Mouse (Mus musculus): ENCODE results near the gene Mapk1ip1.

Mapk1ip1 gene

DNA sequence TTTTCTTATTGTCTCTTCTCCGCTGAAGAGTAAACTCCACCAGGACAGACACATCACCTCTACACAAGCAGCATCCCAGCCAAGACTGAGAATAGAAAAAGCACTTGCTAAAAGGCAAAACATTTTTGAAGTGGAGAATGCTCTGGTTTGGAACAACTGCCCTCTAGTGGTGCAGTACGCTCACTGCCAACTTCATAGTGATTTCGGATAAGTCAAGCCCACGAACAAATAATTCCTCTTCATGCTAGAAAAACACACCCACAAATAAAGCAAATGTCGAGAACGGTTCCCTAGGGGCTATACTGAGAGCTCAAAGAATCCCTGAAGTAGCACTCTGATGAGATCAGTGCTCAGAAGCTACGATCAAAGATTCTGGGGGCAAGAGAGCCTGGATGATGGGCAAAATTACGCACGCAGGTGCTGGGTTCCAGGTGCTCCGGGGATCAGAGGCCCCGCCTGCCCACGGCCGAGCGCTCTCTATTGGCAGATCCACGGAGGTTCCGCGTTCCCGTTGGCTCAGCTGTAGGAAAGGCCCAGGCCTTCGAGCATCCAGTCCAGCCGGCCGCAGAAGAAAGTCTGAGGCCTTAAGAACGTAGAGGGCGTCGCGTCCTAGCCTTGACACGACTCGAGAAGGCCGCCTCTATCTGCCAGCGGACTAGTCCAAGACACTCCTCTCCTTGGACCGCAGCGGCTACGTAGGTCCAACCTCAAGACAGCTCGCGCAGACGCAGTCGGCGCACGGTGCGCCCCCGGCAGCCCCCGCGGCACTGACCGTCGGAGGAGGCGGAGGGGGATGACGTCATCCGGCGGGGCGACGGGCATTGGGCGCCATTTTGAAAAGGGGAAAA is at the start of gene Mapk1ip1, which contains the start of gene Ppp2r2d:
Mapk1ip1 (minus strand) TSS at position 730 of the 848 bp plus-strand sequence.
Ppp2r2d (plus strand) TSS at position 536 of the 848 bp plus-strand sequence.
- peak; percentile 97 for DNase-seq (ENCODE audit: low spot score)

- DNase-seq (ENCODE audit: low spot score) = no peak
Measured at GRCm38 (mm10) chr7:138885365-138886289, 39.6 kb upstream of the Mapk1ip1 start.

DNA sequence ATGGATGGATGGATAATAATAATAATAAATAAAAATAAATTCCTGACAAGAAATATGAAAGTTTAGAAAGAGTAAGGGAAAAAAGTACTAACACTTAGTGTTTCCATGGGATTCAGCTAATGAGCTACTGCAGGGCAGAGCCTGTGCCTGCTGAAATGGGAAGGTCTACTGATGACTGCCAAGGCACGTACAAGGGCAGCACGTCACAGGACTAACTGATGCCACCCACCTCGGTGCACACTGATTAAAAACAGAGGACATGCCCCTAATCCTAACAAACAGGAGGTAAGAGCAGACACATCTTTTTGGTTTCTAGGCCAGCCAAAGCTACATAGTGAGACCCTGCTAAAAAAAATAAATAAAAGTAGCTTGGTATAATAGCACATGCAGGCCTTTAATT is 37.7 kb upstream of the Mapk1ip1 start:
- no peak for DNase-seq (ENCODE audit: low spot score)

- DNase-seq (ENCODE audit: low spot score) = no peak
Measured at GRCm38 (mm10) chr7:138875031-138875430, 29.0 kb upstream of the Mapk1ip1 start.

GRCm38 (mm10) chr7:138872956-138873355 is 26.9 kb upstream of the Mapk1ip1 start:
- DNase-seq (ENCODE audit: low spot score) = no peak

GRCm38 (mm10) chr7:138868316-138868715 is 22.2 kb upstream of the Mapk1ip1 start:
- DNase-seq (ENCODE audit: low spot score) = no peak

- DNase-seq (ENCODE audit: low spot score) = no peak
Measured at GRCm38 (mm10) chr7:138867286-138867685, 21.2 kb upstream of the Mapk1ip1 start.

- no peak for DNase-seq (ENCODE audit: low spot score)
Measured at GRCm38 (mm10) chr7:138864776-138865175, 18.7 kb upstream of the Mapk1ip1 start.

GRCm38 (mm10) chr7:138863950-138864572 is 18.0 kb upstream of the Mapk1ip1 start:
- no peak for DNase-seq (ENCODE audit: low spot score)

DNA sequence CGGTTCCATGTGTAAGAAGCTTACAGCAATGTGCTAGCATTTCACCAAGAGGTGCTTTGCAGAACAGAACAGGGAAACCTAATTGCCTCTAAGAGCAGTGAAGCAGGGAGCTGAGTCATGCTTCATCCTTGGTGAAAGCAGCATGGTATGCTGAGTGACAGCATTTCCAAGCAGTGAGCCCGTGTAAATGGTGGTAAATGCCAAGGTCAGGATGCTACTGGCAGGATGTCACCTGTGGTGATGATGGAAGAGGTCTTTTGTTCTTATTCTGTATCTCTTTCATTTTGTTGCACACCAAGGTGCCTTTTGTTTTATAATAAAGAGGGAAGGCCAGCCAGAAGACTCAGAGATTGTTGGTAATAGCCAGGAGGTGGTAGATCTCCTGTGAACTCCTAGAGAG is 10.6 kb upstream of the Mapk1ip1 start:
- no peak for DNase-seq (ENCODE audit: low spot score)

GRCm38 (mm10) chr7:138854201-138854600 is 8.1 kb upstream of the Mapk1ip1 start:
- no peak for DNase-seq (ENCODE audit: low spot score)

DNA sequence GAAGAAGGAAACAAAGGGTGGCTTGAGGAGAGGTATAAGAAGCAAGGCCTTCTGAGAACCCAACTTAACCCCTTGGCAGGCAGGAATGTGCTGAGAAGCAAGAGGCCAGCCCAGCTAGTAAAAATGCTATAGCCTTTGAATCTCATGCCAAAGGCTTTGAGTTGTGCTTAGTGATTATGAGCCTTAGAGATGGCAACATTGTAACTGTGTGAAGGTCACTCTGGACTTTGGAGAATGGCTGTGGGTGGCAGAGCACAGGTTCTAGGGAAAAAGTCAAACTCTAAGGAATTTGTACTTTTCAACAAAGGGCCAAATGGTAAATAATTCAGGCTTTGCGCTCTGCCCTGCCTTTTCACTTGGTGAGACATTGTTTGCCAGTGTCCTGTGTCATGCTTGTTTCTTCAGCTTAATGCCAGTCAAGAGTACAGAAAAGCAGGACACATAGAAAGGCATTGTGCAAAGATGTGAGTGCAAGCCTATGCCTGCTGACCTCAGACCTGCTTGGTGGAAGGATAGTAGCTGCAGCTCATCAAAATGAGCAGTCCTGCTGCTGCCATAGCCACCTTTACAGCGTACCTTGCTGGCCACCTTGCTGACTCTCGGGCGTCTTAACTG is 7.5 kb upstream of the Mapk1ip1 start:
- no peak for DNase-seq (ENCODE audit: low spot score)

GRCm38 (mm10) chr7:138850083-138850482 is 4.0 kb upstream of the Mapk1ip1 start:
- no peak for DNase-seq (ENCODE audit: low spot score)

DNA sequence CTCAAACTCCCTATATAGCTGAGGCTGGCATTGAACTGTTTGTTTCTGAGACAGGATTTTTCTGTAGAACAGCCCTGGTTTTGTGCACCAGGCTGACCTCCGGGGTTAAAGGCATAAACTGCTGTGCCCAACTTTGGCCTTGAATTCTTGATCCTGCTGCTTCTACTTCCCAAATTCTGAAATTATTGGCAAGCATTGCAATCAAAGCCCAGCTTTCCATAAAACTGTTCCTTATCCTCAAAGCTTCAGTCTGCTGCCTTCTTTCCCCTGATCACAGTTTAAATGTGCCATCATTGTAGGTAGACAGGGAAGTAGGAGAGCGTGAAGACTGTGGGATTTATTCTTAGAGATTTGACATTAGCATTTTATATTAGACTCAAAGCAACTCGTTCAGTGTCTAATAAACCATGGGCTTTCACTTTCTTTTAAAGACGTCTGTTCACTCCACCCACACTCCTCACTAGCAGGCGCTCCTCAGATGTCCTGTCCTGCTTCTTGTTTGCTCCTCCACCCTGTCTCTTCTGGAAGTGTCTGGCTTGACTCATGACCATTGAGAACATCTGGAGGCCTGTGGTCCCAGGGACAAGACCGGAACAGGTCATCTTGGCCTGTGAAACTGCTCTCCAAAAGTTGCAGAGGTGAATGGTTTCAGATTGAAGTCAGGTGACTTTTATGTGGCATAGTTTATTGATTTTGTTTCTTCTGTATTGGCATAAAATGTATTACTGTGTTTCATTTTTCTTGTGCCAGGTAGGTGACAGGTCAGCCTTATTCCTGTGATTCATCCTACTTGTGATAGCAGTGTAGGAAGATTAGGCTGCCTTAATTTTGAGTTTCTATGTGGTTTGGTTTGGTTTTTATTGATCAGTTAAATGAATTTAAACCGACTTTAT is 2.2 kb upstream of the Mapk1ip1 start:
- DNase-seq (ENCODE audit: low spot score) = no peak

DNA sequence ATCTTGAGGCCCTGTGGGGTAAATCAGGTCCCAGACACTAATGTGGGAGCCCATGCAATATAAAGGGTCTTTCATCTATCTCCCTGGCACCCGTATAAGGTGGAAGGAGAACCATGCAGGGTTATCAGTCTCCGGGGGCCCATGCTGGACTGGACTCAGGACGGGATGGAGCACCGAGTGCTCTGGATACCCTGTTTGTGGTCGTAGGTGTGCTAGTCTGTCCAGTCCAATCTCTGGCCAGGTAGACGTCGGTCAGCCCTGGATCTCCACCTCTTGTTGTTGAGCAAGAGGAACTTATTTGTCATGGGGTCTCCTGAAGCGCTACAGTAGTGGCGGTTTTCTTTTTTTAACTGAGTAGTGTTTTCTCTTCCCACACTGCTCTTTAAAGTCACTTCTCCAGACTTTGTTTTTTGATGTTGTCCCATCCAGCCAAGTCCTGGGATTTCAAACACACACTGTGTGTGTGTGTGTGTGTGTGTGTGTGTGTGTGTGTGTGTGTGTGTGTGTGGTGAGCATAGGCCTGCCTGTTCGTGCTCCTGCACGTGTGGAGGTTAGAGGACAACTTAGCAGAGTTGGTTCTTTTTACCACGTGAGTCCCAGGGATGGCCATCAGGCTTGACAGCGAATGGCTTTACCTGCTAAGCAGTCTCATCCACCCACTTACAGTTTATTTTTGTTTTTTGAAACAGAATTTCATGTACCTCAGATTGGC is 1.4 kb upstream of the Mapk1ip1 start:
- no peak for DNase-seq (ENCODE audit: low spot score)

DNA sequence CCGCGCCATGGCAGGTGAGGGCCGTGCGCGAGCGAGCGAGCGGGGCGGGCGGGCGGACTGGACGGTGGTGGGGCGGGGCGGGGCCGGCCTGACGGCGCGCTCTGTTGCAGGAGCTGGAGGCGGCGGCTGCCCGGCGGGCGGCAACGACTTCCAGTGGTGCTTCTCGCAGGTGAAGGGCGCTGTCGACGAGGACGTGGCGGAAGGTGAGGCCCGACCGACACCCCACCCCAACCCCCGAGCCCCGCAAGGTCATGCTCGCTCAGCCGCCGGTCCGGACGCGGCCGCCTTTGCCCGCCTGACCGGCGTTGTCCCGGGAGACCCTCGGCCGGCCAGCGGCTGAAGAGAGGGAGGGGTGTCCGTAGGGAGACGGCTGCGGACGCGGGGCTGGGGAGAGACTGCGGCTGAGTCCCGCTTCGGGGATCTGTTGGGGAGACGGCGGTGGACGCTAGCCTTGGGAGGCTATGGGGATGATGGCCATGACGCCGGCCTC is 474 bp upstream of the Mapk1ip1 start:
- no peak for DNase-seq (ENCODE audit: low spot score)

DNA sequence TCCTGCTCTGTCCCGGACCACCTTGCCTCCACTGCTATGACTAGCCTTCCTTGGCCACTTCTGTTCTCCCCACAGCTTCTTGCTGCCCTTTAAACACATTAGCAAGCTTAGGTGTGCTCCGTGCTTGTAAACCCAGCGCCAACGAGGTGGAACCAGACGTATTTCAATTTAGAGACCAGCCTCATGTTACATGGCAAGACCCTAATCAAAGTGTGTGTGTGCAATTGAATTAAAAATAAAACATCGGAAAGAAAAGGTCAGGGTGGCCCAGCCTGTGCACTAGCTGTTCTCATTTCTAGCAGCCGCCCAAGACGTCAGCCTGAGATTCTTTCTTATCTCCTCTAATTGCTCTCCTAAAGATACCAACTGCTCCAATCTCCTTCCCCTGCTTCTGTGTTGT is 962 bp downstream of the Mapk1ip1 start:
- no peak for DNase-seq (ENCODE audit: low spot score)

DNA sequence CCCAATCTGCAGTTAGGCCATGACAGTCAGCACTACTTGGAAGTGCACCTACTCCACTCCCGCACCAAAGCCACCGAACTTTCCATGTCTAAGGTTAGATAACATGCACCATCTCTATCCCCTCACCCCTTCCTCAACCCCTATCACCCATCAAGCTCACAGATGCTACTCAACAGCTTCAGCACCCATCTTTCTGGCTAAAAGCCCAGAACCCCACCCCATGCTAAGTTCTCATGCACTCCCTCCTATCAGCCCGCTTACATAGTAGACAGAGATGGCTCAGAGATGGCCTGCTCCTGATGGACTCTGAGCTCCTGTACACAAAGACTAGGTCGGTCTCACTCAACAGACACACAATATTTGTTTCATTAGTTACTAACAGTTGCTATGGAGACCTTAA is 2.7 kb downstream of the Mapk1ip1 start:
- DNase-seq (ENCODE audit: low spot score) = no peak

DNA sequence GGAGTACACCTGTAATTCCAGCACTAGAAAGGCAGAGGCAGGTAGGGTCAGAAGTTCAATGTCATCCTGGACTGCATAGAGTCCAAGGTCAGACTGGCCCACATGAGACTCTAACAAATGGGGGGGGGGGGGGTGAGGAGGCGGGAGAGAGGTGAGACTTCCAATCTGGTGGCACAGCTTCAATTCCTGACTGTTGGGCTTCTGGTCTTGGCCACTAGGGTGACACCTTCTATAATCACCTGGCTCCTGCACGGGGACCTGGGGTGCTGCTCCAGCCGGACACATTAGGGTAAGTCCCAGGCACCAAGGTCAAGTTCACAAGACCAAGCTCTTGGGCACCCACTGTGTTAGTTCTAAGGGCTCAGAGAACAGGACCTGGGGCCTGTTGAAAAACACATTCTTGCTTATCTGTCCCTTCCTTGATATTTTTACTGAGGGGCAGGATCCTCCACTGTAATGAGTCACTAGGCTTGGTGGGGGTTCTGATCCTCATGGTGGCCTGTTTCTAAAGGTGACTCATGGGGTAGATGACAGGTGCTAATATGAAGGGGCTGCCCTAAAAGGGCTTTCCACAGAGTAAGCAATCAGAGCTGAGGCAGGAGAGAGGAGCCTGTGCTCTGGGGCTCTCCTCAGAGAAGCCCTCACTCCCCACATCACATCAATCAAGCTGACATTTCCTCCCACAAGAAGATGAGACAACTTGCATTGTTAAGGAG is 4.5 kb downstream of the Mapk1ip1 start:
- DNase-seq (ENCODE audit: low spot score) = no peak

All from urinary bladder, postnatal 25 days (tissue).